Mouse (Mus musculus) left cerebral cortex, adult 8-10 months (tissue): ENCODE measurements around the gene Ift57. TPM values are rescaled to one million over a fixed set of nuclear protein-coding genes. Genes with fewer than 3 reads are reported as not detected.

Experiments used
- total RNA-seq, 4 experiments: library from RNA; stranded (reverse); gene quantifications; 2 replicates each; pipeline ENCODE4 v1.2.4; 2022

The Ift57 gene
- total RNA-seq, 4 experiments from 2014 or later, result 51.8 to 55.5 (median 55.0) TPM

Other genes starting within 250 kb of the Ift57 start
- gene Cd47, start 101.3 kb downstream of the Ift57 start, total RNA-seq, result 100 to 1,000 TPM; 239 to 271 (median 254) TPM